Mouse (Mus musculus): ENCODE data around the gene Tbc1d32.

GRCm38 (mm10) chr10:56062746-56063145 lies 165.7 kb downstream of the Tbc1d32 start:
- TF ChIP-seq CTCF (IDR thresholded peaks at IDR 0.05; ENCODE audit: insufficient read depth, low read depth, low read length): no peak
- no peak for TF ChIP-seq POLR2A (IDR thresholded peaks at IDR 0.05; ENCODE audit: insufficient read depth, low read depth, low read length)

All from olfactory bulb, adult 2 months (tissue).